Mouse (Mus musculus): ENCODE results near the gene Sap30bp. TPM values are rescaled to one million over a fixed set of nuclear protein-coding genes. Genes with fewer than 3 reads are reported as not detected.

Gene Sap30bp
- 57.6 and 69.8 TPM in 2 replicates for polyA plus RNA-seq (2012; rRNA removed)

DNA sequence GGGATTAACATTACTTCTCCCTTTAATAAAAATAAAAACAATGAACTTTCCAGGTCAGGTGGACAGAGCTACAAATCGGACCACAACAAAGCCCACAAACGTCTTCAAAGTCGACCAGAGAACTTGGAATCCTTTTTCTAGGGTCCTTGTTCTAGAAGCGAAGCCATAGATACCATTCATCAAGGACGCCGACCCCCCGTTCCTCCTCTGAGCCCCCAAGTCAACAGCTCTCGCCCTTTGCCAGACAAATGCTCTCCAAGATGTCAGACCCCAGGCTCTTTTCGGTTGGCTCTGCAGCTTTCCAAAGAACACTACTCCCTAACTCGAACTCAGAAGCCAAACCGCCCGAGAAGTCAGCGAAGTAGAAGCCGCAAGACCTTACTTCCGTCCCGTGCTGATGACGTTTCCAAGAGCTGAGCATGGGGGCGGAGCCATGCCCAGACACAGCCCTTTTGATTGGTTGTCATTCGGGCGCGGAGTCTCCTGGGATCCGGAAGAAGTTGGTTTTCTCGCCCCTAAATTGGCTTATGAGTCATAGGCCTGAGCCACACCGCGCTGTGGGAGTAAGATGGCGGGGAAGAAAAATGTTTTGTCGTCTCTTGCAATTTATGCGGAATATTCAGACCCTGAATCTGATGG lies at the start of gene Sap30bp, which contains the start of gene Recql5:
Sap30bp (plus strand) TSS at position 175 of the 639 bp plus-strand sequence.
Recql5 (minus strand) TSS at position 370 of the 639 bp plus-strand sequence.
- peak; percentile 66; the same call in 1 of the 2 replicates for TF ChIP-seq POLR2A (IDR thresholded peaks at IDR 0.05; ENCODE audit: borderline replicate concordance, extremely low read depth, insufficient read depth, insufficient read length, poor library complexity, severe bottlenecking)
- no peak for TF ChIP-seq CTCF (IDR thresholded peaks at IDR 0.05; ENCODE audit: borderline replicate concordance, extremely low read depth, insufficient read depth, insufficient read length)
- DNase-seq (ENCODE audit: low read depth): peak; percentile 100

DNA sequence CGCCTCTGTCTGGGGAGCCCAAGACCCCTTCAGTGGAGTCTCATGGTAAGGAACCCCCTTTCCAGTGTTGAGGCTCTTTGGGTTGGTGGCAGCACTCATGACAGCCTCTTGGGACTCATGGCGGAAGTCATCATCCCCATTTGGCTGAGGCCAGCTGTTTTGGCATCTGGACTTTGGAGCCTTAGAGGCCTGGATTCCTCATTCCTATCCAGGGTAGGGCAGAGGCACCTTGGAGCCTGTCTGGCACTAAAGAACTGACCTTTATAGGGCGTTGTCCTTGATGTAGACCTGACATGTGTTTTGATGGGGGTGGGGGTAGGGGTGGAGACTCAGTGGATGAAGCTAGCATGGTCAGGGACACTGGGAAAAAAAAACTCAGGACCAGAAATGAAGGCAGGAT lies 48.7 kb upstream of the Sap30bp start:
- TF ChIP-seq CTCF (IDR thresholded peaks at IDR 0.05; ENCODE audit: borderline replicate concordance, extremely low read depth, insufficient read depth, insufficient read length) (no peak), POLR2A (IDR thresholded peaks at IDR 0.05; ENCODE audit: borderline replicate concordance, extremely low read depth, insufficient read depth, insufficient read length, poor library complexity, severe bottlenecking) (no peak)

DNA sequence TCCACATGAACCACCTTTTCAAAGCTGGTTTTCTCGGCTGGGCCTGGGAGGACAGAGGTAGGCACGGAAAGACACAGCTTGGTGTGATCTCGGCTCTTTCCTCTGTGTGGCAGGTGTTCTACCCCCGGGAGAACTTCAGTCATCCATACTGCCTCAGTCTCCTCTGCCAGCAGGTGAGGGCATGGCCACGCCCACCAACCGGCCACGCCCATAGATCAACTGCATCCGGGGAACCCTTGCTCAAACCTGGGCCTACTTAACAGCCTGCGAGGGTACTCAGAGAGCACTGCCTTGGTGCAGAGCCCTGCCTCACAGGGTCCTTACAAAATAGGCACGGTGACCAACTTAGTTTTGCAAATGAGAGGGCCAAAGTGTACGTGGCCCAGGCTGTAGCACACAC lies 47.8 kb upstream of the Sap30bp start:
- DNase-seq (ENCODE audit: low read depth): no peak
- no peak for TF ChIP-seq POLR2A (IDR thresholded peaks at IDR 0.05; ENCODE audit: borderline replicate concordance, extremely low read depth, insufficient read depth, insufficient read length, poor library complexity, severe bottlenecking)
- no peak for TF ChIP-seq CTCF (IDR thresholded peaks at IDR 0.05; ENCODE audit: borderline replicate concordance, extremely low read depth, insufficient read depth, insufficient read length)

More for the DNA sequence above, 48.7 kb upstream of the Sap30bp start:
- DNase-seq (ENCODE audit: low read depth): no peak

DNA sequence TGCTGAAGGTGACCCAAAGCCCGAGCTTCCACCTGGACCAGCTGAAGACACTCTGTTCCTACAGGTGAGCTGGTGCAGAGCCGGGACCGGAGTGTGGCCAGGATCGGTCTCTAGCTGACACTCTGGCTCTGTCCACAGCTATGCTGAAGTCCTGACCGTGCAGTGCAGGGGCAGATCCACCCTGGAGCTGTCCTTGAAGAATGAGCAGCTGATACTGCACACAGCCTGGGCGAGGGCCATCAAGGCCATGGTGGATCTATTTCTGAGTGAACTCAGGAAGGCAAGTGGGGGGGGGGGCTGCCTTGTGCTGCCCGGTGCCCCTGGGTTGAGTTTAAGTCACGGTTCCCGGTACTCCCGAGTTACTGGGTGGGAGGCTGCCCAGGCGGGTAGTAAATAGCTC lies 46.6 kb upstream of the Sap30bp start:
- TF ChIP-seq POLR2A (IDR thresholded peaks at IDR 0.05; ENCODE audit: borderline replicate concordance, extremely low read depth, insufficient read depth, insufficient read length, poor library complexity, severe bottlenecking) (no peak), CTCF (IDR thresholded peaks at IDR 0.05; ENCODE audit: borderline replicate concordance, extremely low read depth, insufficient read depth, insufficient read length) (no peak)
- DNase-seq (ENCODE audit: low read depth): no peak

DNA sequence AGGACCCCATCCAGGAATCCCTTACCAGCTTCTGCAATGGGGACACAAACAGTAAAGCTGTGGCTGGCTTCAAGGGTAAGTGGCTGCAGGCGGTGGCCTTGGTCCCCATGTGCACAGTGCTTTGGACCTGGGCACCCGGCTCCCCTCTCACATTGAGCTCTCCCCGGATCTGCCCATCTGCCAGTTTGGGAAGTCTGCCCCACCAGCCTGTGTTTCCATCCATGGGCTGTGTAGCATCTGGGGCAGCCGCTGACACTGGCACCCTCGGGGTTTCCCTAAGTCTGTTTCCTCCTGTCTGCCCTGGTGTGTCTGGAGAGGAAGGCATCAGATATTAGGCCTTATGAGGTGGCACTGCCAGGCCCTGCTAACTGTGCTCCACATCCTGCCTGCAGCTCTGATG lies 45.1 kb upstream of the Sap30bp start:
- peak; percentile 11 for DNase-seq (ENCODE audit: low read depth)
- TF ChIP-seq CTCF (IDR thresholded peaks at IDR 0.05; ENCODE audit: borderline replicate concordance, extremely low read depth, insufficient read depth, insufficient read length) (no peak), POLR2A (IDR thresholded peaks at IDR 0.05; ENCODE audit: borderline replicate concordance, extremely low read depth, insufficient read depth, insufficient read length, poor library complexity, severe bottlenecking) (no peak)

DNA sequence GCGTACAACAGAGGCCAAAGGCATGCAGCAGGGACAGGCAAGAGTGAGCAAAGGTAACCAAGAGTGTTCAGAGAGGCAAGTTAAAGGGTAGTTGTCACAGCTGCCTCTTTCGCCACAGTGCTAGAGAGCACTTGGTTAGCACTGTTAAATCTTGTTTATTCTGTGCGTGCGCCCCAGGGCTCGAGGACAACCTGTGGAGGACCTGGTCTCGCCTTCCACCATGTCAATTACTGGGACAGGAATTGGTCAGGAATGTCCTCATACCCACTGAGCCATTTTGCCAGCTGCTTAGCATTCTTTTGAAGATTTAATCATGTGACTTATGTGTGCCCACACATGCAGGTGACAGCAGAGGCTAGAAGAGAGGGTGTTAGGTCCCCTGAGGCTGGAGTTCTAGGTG lies 43.9 kb upstream of the Sap30bp start:
- no peak for TF ChIP-seq POLR2A (IDR thresholded peaks at IDR 0.05; ENCODE audit: borderline replicate concordance, extremely low read depth, insufficient read depth, insufficient read length, poor library complexity, severe bottlenecking)
- TF ChIP-seq CTCF (IDR thresholded peaks at IDR 0.05; ENCODE audit: borderline replicate concordance, extremely low read depth, insufficient read depth, insufficient read length): no peak
- DNase-seq (ENCODE audit: low read depth): no peak

DNA sequence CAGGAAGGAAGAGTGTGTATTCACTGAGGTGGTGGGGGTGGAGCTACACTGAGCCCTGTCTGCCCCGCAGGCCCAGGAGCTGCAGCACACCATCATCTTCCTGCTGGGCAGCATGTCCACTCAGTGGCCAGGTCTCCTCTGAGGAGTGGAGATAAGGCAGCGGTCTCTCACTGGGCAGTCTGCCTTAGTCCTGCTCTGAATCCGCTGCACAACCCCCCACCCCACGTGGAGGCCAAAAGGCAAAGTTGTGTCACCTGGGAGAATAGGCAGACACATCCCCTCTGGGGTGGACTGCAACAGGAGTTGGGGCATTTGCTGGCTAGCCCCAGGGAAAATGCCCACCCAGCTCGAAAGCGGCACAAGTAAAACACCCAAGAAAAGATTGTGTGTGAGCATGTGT lies 40.9 kb upstream of the Sap30bp start:
- TF ChIP-seq POLR2A (IDR thresholded peaks at IDR 0.05; ENCODE audit: borderline replicate concordance, extremely low read depth, insufficient read depth, insufficient read length, poor library complexity, severe bottlenecking): no peak
- no peak for TF ChIP-seq CTCF (IDR thresholded peaks at IDR 0.05; ENCODE audit: borderline replicate concordance, extremely low read depth, insufficient read depth, insufficient read length)
- DNase-seq (ENCODE audit: low read depth): no peak

DNA sequence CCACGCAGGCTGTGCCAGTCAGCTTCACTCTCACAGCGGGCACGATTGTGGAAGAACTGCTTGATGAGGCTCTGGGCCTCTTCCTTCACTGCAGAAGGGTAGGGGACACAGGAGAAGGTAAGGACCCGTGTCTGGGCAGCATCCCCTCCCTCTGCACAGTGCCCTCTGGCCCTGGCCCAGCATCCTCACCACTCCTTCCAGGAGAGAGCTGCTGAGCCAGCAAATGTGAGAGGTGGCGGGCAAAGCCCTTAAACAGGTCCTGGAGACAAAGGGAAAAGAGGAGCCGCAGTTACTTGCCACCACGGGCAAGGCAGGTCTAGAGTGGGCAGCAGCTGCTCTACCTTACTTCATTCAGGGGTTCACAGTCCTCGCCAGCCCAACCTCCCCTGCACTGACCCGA lies 40.0 kb upstream of the Sap30bp start:
- no peak for TF ChIP-seq POLR2A (IDR thresholded peaks at IDR 0.05; ENCODE audit: borderline replicate concordance, extremely low read depth, insufficient read depth, insufficient read length, poor library complexity, severe bottlenecking)
- TF ChIP-seq CTCF (IDR thresholded peaks at IDR 0.05; ENCODE audit: borderline replicate concordance, extremely low read depth, insufficient read depth, insufficient read length): no peak

DNA sequence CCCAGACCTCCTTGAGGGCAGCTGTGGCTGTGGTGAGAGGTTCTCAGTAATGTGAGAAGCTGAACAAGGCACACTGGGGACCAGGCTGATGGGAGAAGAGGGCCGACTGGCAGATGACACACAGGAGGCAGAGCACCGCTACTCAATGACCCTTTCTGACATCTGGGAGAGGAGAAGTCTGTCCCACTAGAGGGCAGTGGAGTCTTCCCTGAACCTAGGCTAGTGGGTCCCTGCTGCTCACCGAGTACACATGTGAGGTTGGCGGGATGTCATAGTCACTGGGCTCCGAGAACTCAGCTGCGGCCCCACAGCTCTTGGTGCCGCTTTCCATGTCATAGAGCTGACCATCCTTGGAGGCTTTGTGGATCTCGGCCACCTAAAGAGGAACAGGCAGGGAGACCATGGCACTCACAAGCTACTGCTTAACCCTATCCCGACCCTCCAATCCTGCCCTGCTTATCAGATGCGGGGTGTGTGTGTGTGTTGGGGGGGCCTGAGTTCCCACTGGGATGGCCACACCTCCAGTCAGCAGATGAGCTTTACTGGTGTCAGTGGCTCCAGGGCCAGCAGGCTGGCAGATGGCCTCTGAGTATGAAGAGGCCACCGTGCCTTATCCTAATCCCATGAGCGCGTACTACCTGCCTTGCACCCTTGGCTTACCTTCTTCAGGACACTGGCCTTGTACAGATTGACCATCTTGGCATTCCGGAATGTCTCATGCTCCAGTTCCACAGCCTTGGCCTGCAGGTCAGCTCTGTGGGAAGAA lies 38.1 kb upstream of the Sap30bp start:
- DNase-seq (ENCODE audit: low read depth): peak; percentile 2
- TF ChIP-seq CTCF (IDR thresholded peaks at IDR 0.05; ENCODE audit: borderline replicate concordance, extremely low read depth, insufficient read depth, insufficient read length) (peak; percentile 25; the same call in 1 of the 2 replicates), POLR2A (IDR thresholded peaks at IDR 0.05; ENCODE audit: borderline replicate concordance, extremely low read depth, insufficient read depth, insufficient read length, poor library complexity, severe bottlenecking) (no peak)

More for the DNA sequence above, 40.0 kb upstream of the Sap30bp start:
- DNase-seq (ENCODE audit: low read depth): no peak

DNA sequence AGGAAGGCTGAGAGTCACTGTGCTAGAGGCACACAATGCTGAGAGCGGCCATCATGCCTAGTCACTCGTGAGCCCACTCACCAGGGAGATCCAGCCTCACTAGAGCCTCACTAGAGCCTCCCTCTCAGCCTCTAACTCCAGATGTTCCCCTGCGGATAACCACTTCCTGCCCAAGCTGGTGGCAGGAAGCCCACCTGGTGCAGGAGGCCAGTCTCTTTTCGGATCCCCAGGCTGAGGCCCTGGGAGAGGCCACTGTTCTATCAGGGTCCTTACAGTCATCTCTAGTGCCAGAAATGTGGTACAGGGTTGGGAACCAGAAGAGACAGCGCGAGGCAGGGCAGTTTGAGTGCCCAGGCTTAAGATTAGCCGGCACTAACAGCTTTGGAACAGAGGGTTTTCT lies 34.6 kb upstream of the Sap30bp start:
- DNase-seq (ENCODE audit: low read depth): no peak
- TF ChIP-seq POLR2A (IDR thresholded peaks at IDR 0.05; ENCODE audit: borderline replicate concordance, extremely low read depth, insufficient read depth, insufficient read length, poor library complexity, severe bottlenecking) (no peak), CTCF (IDR thresholded peaks at IDR 0.05; ENCODE audit: borderline replicate concordance, extremely low read depth, insufficient read depth, insufficient read length) (no peak)

DNA sequence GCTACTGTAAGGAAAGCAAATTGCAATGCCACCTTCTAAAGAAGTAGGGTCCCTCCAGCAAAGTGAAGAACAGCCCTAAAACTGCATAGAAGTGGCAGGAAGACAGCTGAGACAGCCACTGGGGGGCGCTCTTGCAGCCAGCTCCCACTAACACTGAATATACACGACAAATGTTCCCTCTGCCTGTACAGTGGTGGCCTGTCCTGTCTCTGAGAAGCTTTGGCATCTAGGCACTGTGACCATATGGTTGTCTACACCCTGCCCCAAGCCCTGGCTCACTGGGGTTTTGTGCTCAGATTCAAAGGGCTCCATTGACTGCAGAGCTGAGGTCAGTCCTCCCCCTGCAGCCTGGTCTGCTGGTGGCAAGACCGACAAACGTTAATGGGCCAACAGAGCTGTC lies 34.2 kb upstream of the Sap30bp start:
- peak; percentile 37 for DNase-seq (ENCODE audit: low read depth)
- TF ChIP-seq CTCF (IDR thresholded peaks at IDR 0.05; ENCODE audit: borderline replicate concordance, extremely low read depth, insufficient read depth, insufficient read length) (peak; percentile 62), POLR2A (IDR thresholded peaks at IDR 0.05; ENCODE audit: borderline replicate concordance, extremely low read depth, insufficient read depth, insufficient read length, poor library complexity, severe bottlenecking) (no peak)
